Mouse (Mus musculus) kidney, adult 2 months (tissue): ENCODE measurements around the gene Slc30a9. TPM values are rescaled to one million over a fixed set of nuclear protein-coding genes. Genes with fewer than 3 reads are reported as not detected.

Experiments used
- DNase-seq: peaks from one replicate; pipeline ENCODE4 v3.0.0; 2021
- H3K27ac ChIP-seq: fragments of 200-500 bp; 2 replicates; pipeline ENCODE4 v1.5.1; 2012; ENCODE audit warnings: low read depth, low read length, control low read depth, inconsistent platforms; ENCODE audit not compliant: insufficient read depth
- H3K27me3 ChIP-seq: fragments of 200-500 bp; replicated peaks from 2 replicates; pipeline ENCODE4 v1.6.1; 2012; ENCODE audit warnings: mild to moderate bottlenecking, moderate library complexity, low read length, inconsistent platforms; ENCODE audit not compliant: control insufficient read depth, insufficient read depth
- H3K36me3 ChIP-seq: fragments of 200-500 bp; 2 replicates; pipeline ENCODE4 v1.6.1; 2012; ENCODE audit warnings: mild to moderate bottlenecking, moderate library complexity, low read length, inconsistent platforms; ENCODE audit not compliant: control insufficient read depth, insufficient read depth
- H3K4me1 ChIP-seq: fragments of 200-500 bp; 2 replicates; pipeline ENCODE4 v1.6.1; 2011; ENCODE audit warnings: low read length; ENCODE audit not compliant: control insufficient read depth, insufficient read depth
- H3K4me3 ChIP-seq: fragments of 200-500 bp; 2 replicates; pipeline ENCODE4 v1.5.1; 2011; ENCODE audit warnings: mild to moderate bottlenecking, low read depth, low read length, control low read depth; ENCODE audit not compliant: insufficient read depth
- CTCF ChIP-seq: fragments of 200-500 bp; conservative IDR thresholded peaks from 2 replicates; pipeline ENCODE4 v1.5.1; 2011; ENCODE audit warnings: low read depth, mild to moderate bottlenecking, control low read depth, low read length, moderate library complexity, mixed read lengths; ENCODE audit not compliant: insufficient read depth, insufficient read length
- POLR2A ChIP-seq: fragments of 200-500 bp; IDR thresholded peaks from one replicate; pipeline ENCODE4 v1.6.1; 2011; ENCODE audit warnings: low read depth, low read length, control low read depth
- WGBS: fragments of 180-500 bp; shearing (Covaris S2); methylation state at CpG from one replicate; pipeline ENCODE4 v1.1.7; 2018; 5-methylcytosine and 5-hydroxymethylcytosine counted together
- polyA plus RNA-seq: library from polyadenylated mRNA; depleted of rRNA; stranded (reverse); fragments of >200 nt; gene quantifications from 2 replicates; pipeline ENCODE4 v1.2.3, GENCODE M21; 2012; rRNA removed

Slc30a9 gene
- polyA plus RNA-seq, 1 experiment = 55.8 TPM

- TF ChIP-seq POLR2A (no peak), CTCF (no peak)
- H3K36me3 ChIP-seq = no peaks in the 10 kb centered on the region
- H3K4me3 ChIP-seq = no peak overlapping the region
- no peaks in the 10 kb centered on the region for H3K27me3 ChIP-seq
- DNase-seq = no peak
- no peak overlapping the region for H3K27ac ChIP-seq
- WGBS = 23% methylated on average over 12 of the region's 12 CpGs
- no peaks in the 10 kb centered on the region for H3K4me1 ChIP-seq
Measured at GRCm38 (mm10) chr5:67400608-67401480, 94.1 kb downstream of the Slc30a9 start.

DNA sequence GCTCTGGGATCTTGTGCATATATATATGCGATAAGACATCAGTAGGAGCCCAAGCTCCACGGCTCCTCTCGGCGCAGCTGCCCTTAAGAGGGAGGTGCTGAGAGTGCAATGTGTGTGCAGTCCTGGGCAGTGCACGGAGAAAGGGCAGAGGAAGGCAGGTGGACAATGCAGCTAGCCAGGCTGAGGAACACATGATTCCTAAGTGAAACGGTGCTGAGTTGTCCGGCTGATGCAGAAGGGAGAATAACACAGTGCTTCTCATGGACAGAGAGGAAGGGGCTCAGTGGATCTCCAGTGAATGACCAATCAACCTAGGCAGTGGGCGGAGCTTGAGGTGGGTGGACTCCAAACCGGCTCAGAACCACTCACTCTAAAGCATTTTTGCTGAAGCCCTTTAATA, 94.9 kb downstream of the Slc30a9 start:
- no peak overlapping the region for H3K27ac ChIP-seq
- peak overlapping the region; percentile 1; the same call in 1 of the 2 replicates for H3K4me3 ChIP-seq
- H3K36me3 ChIP-seq = no peaks in the 10 kb centered on the region
- 20% methylated on average over 9 of the region's 9 CpGs for WGBS
- H3K4me1 ChIP-seq = no peaks in the 10 kb centered on the region
- no peak for TF ChIP-seq POLR2A
- TF ChIP-seq CTCF = no peak
- DNase-seq = peak; percentile 8
- H3K27me3 ChIP-seq = no peaks in the 10 kb centered on the region

- Histone ChIP-seq H3K27ac (no peak overlapping the region), H3K4me1 (no peaks in the 10 kb centered on the region), H3K4me3 (no peak overlapping the region), H3K27me3 (no peaks in the 10 kb centered on the region), H3K36me3 (no peaks in the 10 kb centered on the region)
- WGBS = 26% methylated on average over 7 of the region's 7 CpGs
- DNase-seq = no peak
- TF ChIP-seq POLR2A (no peak), CTCF (no peak)
Measured at GRCm38 (mm10) chr5:67404380-67404779, 97.6 kb downstream of the Slc30a9 start.

GRCm38 (mm10) chr5:67404919-67405318, 98.2 kb downstream of the Slc30a9 start:
- Histone ChIP-seq H3K27ac (no peak overlapping the region), H3K36me3 (no peaks in the 10 kb centered on the region), H3K4me1 (no peaks in the 10 kb centered on the region), H3K4me3 (no peak overlapping the region), H3K27me3 (no peaks in the 10 kb centered on the region)
- no peak for TF ChIP-seq CTCF
- TF ChIP-seq POLR2A = no peak
- no peak for DNase-seq
- 65% methylated on average over 9 of the region's 9 CpGs for WGBS

Other genes starting within 250 kb of the Slc30a9 start
- 0.12 and 0.31 TPM in 2 replicates for gene Phox2b, start 207.7 kb upstream of the Slc30a9 start, polyA plus RNA-seq
- 190 and 218 TPM in 2 replicates for gene Tmem33, start 46.4 kb upstream of the Slc30a9 start, polyA plus RNA-seq
- 0.18 and 0.33 TPM in 2 replicates for gene Bend4, start 121.4 kb downstream of the Slc30a9 start, polyA plus RNA-seq